Mouse (Mus musculus) Muller cell, postnatal 12 days (primary cell): ENCODE measurements at regions not wholly inside any gene's neighbourhood (a gene's known extent, or its start where the extent isn't known, plus 50 kb on each side); places are given as distances from the start of the nearest gene placed in this dataset.

Experiments used
- DNase-seq: peaks from one replicate; pipeline ENCODE4 v3.0.0-alpha.2; 2015; ENCODE audit errors: inconsistent ontology term

GRCm38 (mm10) chrX:62176011-62176410, 107.3 kb upstream of the 4933402E13Rik start:
- DNase-seq, result no peak

- DNase-seq, result peak; percentile 2
Measured at GRCm38 (mm10) chrX:62180089-62180488, 103.2 kb upstream of the 4933402E13Rik start.
